Mouse (Mus musculus) myocyte (in vitro differentiated cells): ENCODE measurements around the gene Narf.

Experiments
- MAX ChIP-seq: IDR thresholded peaks from one replicate; pipeline ENCODE4 v1.6.1; 2011; ENCODE audit warnings: low read depth, mild to moderate bottlenecking, control low read depth
- MYOD1 ChIP-seq, 3 experiments: IDR thresholded peaks; one replicate each; pipeline ENCODE4 v1.6.1; 2011; ENCODE audit warnings: control low read depth in 2 of 3, low read depth in 2 of 3, mild to moderate bottlenecking in 2 of 3, moderate library complexity in 1 of 3; ENCODE audit not compliant: insufficient read length in 2 of 3, control insufficient read depth in 1 of 3
- MYOG ChIP-seq, 3 experiments: IDR thresholded peaks; one replicate each; pipeline ENCODE4 v1.6.1; 2011; ENCODE audit warnings: control low read depth in 2 of 3, low read depth in 2 of 3, mild to moderate bottlenecking in 2 of 3; ENCODE audit not compliant: insufficient read length in 2 of 3, control insufficient read depth in 1 of 3, insufficient read depth in 1 of 3
- POLR2A ChIP-seq: IDR thresholded peaks from one replicate; pipeline ENCODE4 v1.6.1; 2011; ENCODE audit warnings: low read depth, mild to moderate bottlenecking, control low read depth, moderate library complexity; ENCODE audit not compliant: insufficient read length
- POLR2AphosphoS2 ChIP-seq: IDR thresholded peaks from one replicate; pipeline ENCODE4 v1.6.1; 2011; ENCODE audit warnings: low read depth, control low read depth; ENCODE audit not compliant: insufficient read length
- TCF12 ChIP-seq: IDR thresholded peaks from one replicate; pipeline ENCODE4 v1.6.1; 2011; ENCODE audit warnings: mild to moderate bottlenecking, control low read depth; ENCODE audit not compliant: poor library complexity, insufficient read depth, severe bottlenecking
- USF1 ChIP-seq: IDR thresholded peaks from one replicate; pipeline ENCODE4 v1.6.1; 2011; ENCODE audit warnings: low read depth, mild to moderate bottlenecking, control low read depth, moderate library complexity

- no peak for TF ChIP-seq MYOD1 (IDR thresholded peaks at IDR 0.05; ENCODE audit: control insufficient read depth in 1 of 3, insufficient read length in 2 of 3, low read depth in 2 of 3)
- TF ChIP-seq POLR2A: no peak
- no peak for TF ChIP-seq POLR2AphosphoS2
- TF ChIP-seq MAX: no peak
- no peak for TF ChIP-seq USF1
- no peak for TF ChIP-seq TCF12
- TF ChIP-seq MYOG (IDR thresholded peaks at IDR 0.05; ENCODE audit: control insufficient read depth in 1 of 3, insufficient read depth in 1 of 3, insufficient read length in 2 of 3, low read depth in 2 of 3): no peak
Observed at GRCm38 (mm10) chr11:121199851-121200250, 37.2 kb upstream of the Narf start.
